Mouse (Mus musculus) heart, adult 2 months (tissue): ENCODE measurements around the gene Zfp970. TPM values are rescaled to one million over a fixed set of nuclear protein-coding genes. Genes with fewer than 3 reads are reported as not detected.

Source experiments
- polyA plus RNA-seq: library from polyadenylated mRNA; depleted of rRNA; stranded (reverse); fragments of >200 nt; gene quantifications from 2 replicates; pipeline ENCODE4 v1.2.3, GENCODE M21; 2012; rRNA removed
- total RNA-seq, 2 experiments: library from RNA; stranded (reverse); gene quantifications; 2 replicates each; pipeline ENCODE4 v1.2.3; 2021

Zfp970 gene
- total and polyA plus RNA-seq, 3 experiments: 13.3 to 741 (median 531) TPM

Other genes with a start within 250 kb of the Zfp970 start
- gene Gm14409, start 197.7 kb upstream of the Zfp970 start, total RNA-seq: 1 to 10 TPM; 1.8 to 1.9 TPM
- gene Gm14409, start 197.7 kb upstream of the Zfp970 start, polyA plus RNA-seq: not detected in 2 replicates
- under 1 TPM; 0.97 to 0.98 TPM for gene Gm14412, start 140.4 kb upstream of the Zfp970 start, total RNA-seq
- 0.08 and 0.32 TPM in 2 replicates for gene Gm14412, start 140.4 kb upstream of the Zfp970 start, polyA plus RNA-seq
- 10 to 100 TPM; 15.6 to 16.9 TPM for gene Gm14418, start 66.4 kb upstream of the Zfp970 start, total RNA-seq
- gene Gm14418, start 66.4 kb upstream of the Zfp970 start, polyA plus RNA-seq: 1.0 and 1.4 TPM in 2 replicates
- gene Gm14403, start 33.5 kb downstream of the Zfp970 start, total RNA-seq: 10 to 100 TPM; 78.2 to 86.5 TPM
- 5.2 and 13.8 TPM in 2 replicates for gene Gm14403, start 33.5 kb downstream of the Zfp970 start, polyA plus RNA-seq
- not detected for gene Gm14406, start 113.5 kb downstream of the Zfp970 start, total RNA-seq
- not detected in 2 replicates for gene Gm14406, start 113.5 kb downstream of the Zfp970 start, polyA plus RNA-seq